Mouse (Mus musculus) cerebral cortex, adult 2 months (tissue): Measurements from ENCODE around the gene Olfr811.

Experiments
- WGBS: fragments of 180-500 bp; shearing (Covaris S2); methylation state at CpG from one replicate; pipeline ENCODE4 v1.1.7; 2018; 5-methylcytosine and 5-hydroxymethylcytosine counted together

Olfr811 gene

GRCm38 (mm10) chr10:129804296-129804695 lies at the start of gene Olfr811:
TSS of gene Olfr811 (minus strand) at chr10:129804396.
- 82% methylated on average over 4 of the region's 4 CpGs for WGBS

GRCm38 (mm10) chr10:129847343-129847742 lies 43.1 kb upstream of the Olfr811 start:
- WGBS: 49% methylated on average over 1 of the region's 1 CpGs

GRCm38 (mm10) chr10:129845994-129846393 lies 41.8 kb upstream of the Olfr811 start, which contains the start of gene Olfr812:
TSS of gene Olfr812 (minus strand) at chr10:129846094.
- 50% methylated on average over 1 of the region's 1 CpGs for WGBS

GRCm38 (mm10) chr10:129794817-129795216 lies 9.4 kb downstream of the Olfr811 start, which contains the start of gene Olfr810:
TSS of gene Olfr810 (minus strand) at chr10:129794917.

GRCm38 (mm10) chr10:129774338-129774737 lies 29.9 kb downstream of the Olfr811 start, which contains the start of gene Olfr809:
TSS of gene Olfr809 (plus strand) at chr10:129774638.

GRCm38 (mm10) chr10:129765182-129765581 lies 39.0 kb downstream of the Olfr811 start, which contains the start of gene Olfr808:
TSS of gene Olfr808 (plus strand) at chr10:129765482.
- 97% methylated on average over 1 of the region's 1 CpGs for WGBS

- 89% methylated on average over 1 of the region's 1 CpGs for WGBS
These were observed 46.5 kb downstream of the Olfr811 start, which contains the start of gene Olfr807 for GRCm38 (mm10) chr10:129757693-129758092. TSS of gene Olfr807 (minus strand) at chr10:129757793.
